Mouse (Mus musculus): Measurements from ENCODE around the gene Ltbp4.

Ltbp4 gene

GRCm38 (mm10) chr7:27337175-27337853 is at the start of gene Ltbp4:
Gene Ltbp4 (minus strand): TSS chr7:27337692.
- DNase-seq = peak; percentile 86 to 90

GRCm38 (mm10) chr7:27384731-27385130 is 47.2 kb upstream of the Ltbp4 start:
- DNase-seq = peak; percentile 48 to 90

GRCm38 (mm10) chr7:27384134-27384533 is 46.6 kb upstream of the Ltbp4 start:
- DNase-seq = no peak

- no peak for DNase-seq
These were observed 45.7 kb upstream of the Ltbp4 start for GRCm38 (mm10) chr7:27383233-27383632.

- DNase-seq = no peak
These were observed 44.1 kb upstream of the Ltbp4 start for GRCm38 (mm10) chr7:27381560-27381959.

- no peak for DNase-seq
These were observed 43.5 kb upstream of the Ltbp4 start for GRCm38 (mm10) chr7:27381009-27381408.

- no peak for DNase-seq
These were observed 42.3 kb upstream of the Ltbp4 start for GRCm38 (mm10) chr7:27379836-27380235.

GRCm38 (mm10) chr7:27378431-27378830 is 40.9 kb upstream of the Ltbp4 start:
- DNase-seq = peak in 1 of 2 experiments; percentile 56

- DNase-seq = no peak
These were observed 37.8 kb upstream of the Ltbp4 start for GRCm38 (mm10) chr7:27375274-27375673.

GRCm38 (mm10) chr7:27371715-27372462 is 34.4 kb upstream of the Ltbp4 start:
- DNase-seq = peak in 1 of 2 experiments; percentile 18

GRCm38 (mm10) chr7:27369111-27369510 is 31.6 kb upstream of the Ltbp4 start:
- DNase-seq = no peak

- DNase-seq = peak in 1 of 2 experiments; percentile 25
These were observed 30.5 kb upstream of the Ltbp4 start for GRCm38 (mm10) chr7:27367976-27368375.

GRCm38 (mm10) chr7:27366082-27366844 is 28.8 kb upstream of the Ltbp4 start:
- DNase-seq = peak in 1 of 2 experiments; percentile 28

GRCm38 (mm10) chr7:27364379-27364778 is 26.9 kb upstream of the Ltbp4 start:
- DNase-seq = no peak

- DNase-seq = peak; percentile 100
These were observed 23.9 kb upstream of the Ltbp4 start for GRCm38 (mm10) chr7:27361283-27361946.

- DNase-seq = no peak
These were observed 23.3 kb upstream of the Ltbp4 start for GRCm38 (mm10) chr7:27360749-27361148.

GRCm38 (mm10) chr7:27359706-27360358 is 22.3 kb upstream of the Ltbp4 start:
- DNase-seq = no peak

- no peak for DNase-seq
These were observed 21.7 kb upstream of the Ltbp4 start for GRCm38 (mm10) chr7:27359162-27359561.

GRCm38 (mm10) chr7:27357595-27357978 is 20.1 kb upstream of the Ltbp4 start:
- DNase-seq = no peak

- peak; percentile 34 to 45 for DNase-seq
These were observed 19.5 kb upstream of the Ltbp4 start, which contains the start of gene Gm20479 for GRCm38 (mm10) chr7:27356861-27357594. Gene Gm20479 (minus strand): TSS chr7:27357419.

- DNase-seq = peak; percentile 46 to 62
These were observed 18.8 kb upstream of the Ltbp4 start for GRCm38 (mm10) chr7:27356248-27356647.

Measured in kidney, postnatal 36 days (tissue).